8 mouse cellular contexts compared by ENCODE assay signal in genomic region chr1:133908659-133909575, GRCm38 (mm10). TPM values are rescaled to one million over a fixed set of nuclear protein-coding genes. Genes with fewer than 3 reads are reported as not detected.
DNase-seq lines count a peak whose midpoint lies in the region; ATAC-seq and TF ChIP-seq lines count a peak whose summit lies in the region.

No protein-coding gene starts in this region.

- no peak for TF ChIP-seq EP300 in stomach, postnatal 0 days (optimal IDR thresholded peaks at IDR 0.05)

- H3K9ac ChIP-seq in embryonic facial prominence, embryonic 12.5 days, result peak overlapping the region; percentile 57
- peak overlapping the region; percentile 61 for H3K9ac ChIP-seq in stomach, postnatal 0 days (ENCODE audit: low read length)

- ATAC-seq in embryonic facial prominence, embryonic 12.5 days (ENCODE audit: insufficient number of reproducible peaks, insufficient read depth, low FRiP score, low TSS enrichment), result peak; percentile 16; the same call in 1 of the 2 replicates
- peak; percentile 67 for ATAC-seq in megakaryocyte progenitor cell, adult 5-6 weeks (replicated peaks; ENCODE audit: poor library complexity)
- ATAC-seq in stomach, postnatal 0 days (ENCODE audit: low FRiP score, low TSS enrichment), result peak; percentile 24; the same call in 1 of the 2 replicates

- H3K27me3 ChIP-seq in embryonic facial prominence, embryonic 12.5 days, result peaks cover 15% of the 10 kb centered on the region; the same call in 1 of the 2 replicates
- no peaks in the 10 kb centered on the region for H3K27me3 ChIP-seq in stomach, postnatal 0 days (ENCODE audit: control insufficient read depth, insufficient read depth, low read length)

- 10% methylated on average over 27 of the region's 27 CpGs for WGBS in embryonic facial prominence, embryonic 12.5 days
- WGBS in stomach, postnatal 0 days, result 11% methylated on average over 27 of the region's 27 CpGs

- intact Hi-C loops in heart, postnatal 36 days (cut with DNase I), result no loop called here

- peak; percentile 79 to 85 for DNase-seq in adrenal gland, adult (ENCODE audit: inconsistent age in 2 of 2, low spot score in 1 of 2)
- no peak for DNase-seq in adrenal gland, postnatal 25 days
- peak; percentile 87 for DNase-seq in Muller cell, postnatal 12 days (ENCODE audit: inconsistent ontology term)
- peak; percentile 29 to 66 for DNase-seq in heart, postnatal 36 days
- peak; percentile 68 to 79 for DNase-seq in kidney, postnatal 4 days
- DNase-seq in stomach, postnatal 0 days (ENCODE audit: low spot score), result no peak

- H3K4me2 ChIP-seq in embryonic facial prominence, embryonic 12.5 days (replicated peaks), result peak overlapping the region; percentile 80
- H3K4me2 ChIP-seq in stomach, postnatal 0 days (replicated peaks; ENCODE audit: low read depth), result peak overlapping the region; percentile 77

- H3K36me3 ChIP-seq in embryonic facial prominence, embryonic 12.5 days, result no peaks in the 10 kb centered on the region
- no peaks in the 10 kb centered on the region for H3K36me3 ChIP-seq in stomach, postnatal 0 days (ENCODE audit: control insufficient read depth, insufficient read depth, low read length)

- no peak for TF ChIP-seq CTCF in stomach, postnatal 0 days (IDR thresholded peaks at IDR 0.05; ENCODE audit: low read depth)

- no peak overlapping the region for H3K27ac ChIP-seq in embryonic facial prominence, embryonic 12.5 days
- H3K27ac ChIP-seq in stomach, postnatal 0 days (replicated peaks), result peak overlapping the region; percentile 81

- peaks cover 24% of the 10 kb centered on the region for H3K4me1 ChIP-seq in embryonic facial prominence, embryonic 12.5 days
- H3K4me1 ChIP-seq in stomach, postnatal 0 days (replicated peaks; ENCODE audit: control insufficient read depth, insufficient read depth), result peaks cover 5% of the 10 kb centered on the region

- no peaks in the 10 kb centered on the region for H3K9me3 ChIP-seq in embryonic facial prominence, embryonic 12.5 days
- no peaks in the 10 kb centered on the region for H3K9me3 ChIP-seq in stomach, postnatal 0 days (ENCODE audit: control insufficient read depth, low read length)

- H3K4me3 ChIP-seq in embryonic facial prominence, embryonic 12.5 days, result peak overlapping the region; percentile 37
- H3K4me3 ChIP-seq in stomach, postnatal 0 days (ENCODE audit: low read depth, low read length), result peak overlapping the region; percentile 35

RNA-seq across cellular contexts. Expression of gene Optc, which starts 1.1 kb away (rescaled TPM):
- total RNA-seq in adrenal gland, postnatal 25 days (2021), result 1.0 and 1.2 TPM in 2 replicates
- polyA plus RNA-seq in embryonic facial prominence, embryonic 12.5 days (2016; fragmentation: Nextera tagmentation; extraction: Ambion mirVana), result 1.1 and 1.3 TPM in 2 replicates
- total RNA-seq in heart, postnatal 36 days (2021), result under 1 TPM; 0.42 to 0.65 TPM
- total RNA-seq in megakaryocyte progenitor cell, adult 5-6 weeks (2015), result not detected in 2 replicates
- total RNA-seq in megakaryocyte progenitor cell, adult 5-6 weeks (2017), result not detected in 2 replicates
- polyA plus RNA-seq in stomach, postnatal 0 days (2015; fragmentation: Nextera tagmentation; extraction: Ambion mirVana), result 1.3 and 1.6 TPM in 2 replicates

RNA-seq across cellular contexts. Expression of gene Prelp, which starts 12.3 kb away (rescaled TPM):
- 38.0 and 39.8 TPM in 2 replicates for total RNA-seq in adrenal gland, postnatal 25 days (2021)
- 1.9 and 2.2 TPM in 2 replicates for polyA plus RNA-seq in embryonic facial prominence, embryonic 12.5 days (2016; fragmentation: Nextera tagmentation; extraction: Ambion mirVana)
- 10 to 100 TPM; 30.9 to 32.5 TPM for total RNA-seq in heart, postnatal 36 days (2021)
- not detected in 2 replicates for total RNA-seq in megakaryocyte progenitor cell, adult 5-6 weeks (2015)
- not detected in 2 replicates for total RNA-seq in megakaryocyte progenitor cell, adult 5-6 weeks (2017)
- 4.7 and 5.3 TPM in 2 replicates for polyA plus RNA-seq in stomach, postnatal 0 days (2015; fragmentation: Nextera tagmentation; extraction: Ambion mirVana)

Comparison
In these comparisons a context has a peak if more than half of its experiments do, and no peak if none do; other contexts are left out.
1. DNase-seq: peak in adrenal gland, adult (2 of 2), Muller cell, postnatal 12 days (single experiment), heart, postnatal 36 days (2 of 2) and kidney, postnatal 4 days (2 of 2); none in adrenal gland, postnatal 25 days (single experiment) and stomach, postnatal 0 days (single experiment).
2. ATAC-seq: peak in every context shown above with its lines; median percentile 67 in megakaryocyte progenitor cell, adult 5-6 weeks; 24 in stomach, postnatal 0 days; 16 in embryonic facial prominence, embryonic 12.5 days.
3. RNA of gene Prelp, which starts 12.3 kb away (total RNA-seq): 38.0 to 39.8 TPM in adrenal gland, postnatal 25 days and 30.9 to 32.5 TPM in heart, postnatal 36 days; not detected in megakaryocyte progenitor cell, adult 5-6 weeks; every median in the first group is over 10 times any median in the second.